Mouse (Mus musculus) right cerebral cortex, postnatal 14 days (tissue): ENCODE data around the gene C1qtnf5.

ENCODE experiments used
- DNase-seq: peaks from one replicate; pipeline ENCODE4 v3.0.0; 2022

The C1qtnf5 gene

GRCm38 (mm10) chr9:44079997-44080780 lies 26.9 kb upstream of the C1qtnf5 start:
- DNase-seq, result no peak

DNA sequence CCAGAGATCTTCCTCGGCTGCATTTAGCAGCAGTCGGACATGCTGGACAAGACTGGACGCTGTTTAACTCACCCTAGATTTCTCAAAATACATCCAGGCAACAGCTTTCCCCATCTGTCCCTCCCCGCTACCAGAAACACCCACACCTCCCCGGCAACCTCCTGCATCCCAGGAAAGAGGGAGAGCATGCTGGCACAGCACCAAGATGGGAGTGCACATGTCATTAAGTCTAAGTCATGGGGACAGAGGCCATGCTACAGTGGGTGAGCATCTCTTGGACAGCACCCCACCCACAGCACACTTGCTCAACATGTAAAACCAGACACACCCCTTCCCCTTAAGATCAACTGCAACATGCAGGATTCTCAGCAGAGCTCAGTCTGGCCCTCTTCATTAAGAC lies 26.1 kb upstream of the C1qtnf5 start:
- DNase-seq, result no peak

GRCm38 (mm10) chr9:44081581-44081980 lies 25.5 kb upstream of the C1qtnf5 start:
- DNase-seq, result no peak

DNA sequence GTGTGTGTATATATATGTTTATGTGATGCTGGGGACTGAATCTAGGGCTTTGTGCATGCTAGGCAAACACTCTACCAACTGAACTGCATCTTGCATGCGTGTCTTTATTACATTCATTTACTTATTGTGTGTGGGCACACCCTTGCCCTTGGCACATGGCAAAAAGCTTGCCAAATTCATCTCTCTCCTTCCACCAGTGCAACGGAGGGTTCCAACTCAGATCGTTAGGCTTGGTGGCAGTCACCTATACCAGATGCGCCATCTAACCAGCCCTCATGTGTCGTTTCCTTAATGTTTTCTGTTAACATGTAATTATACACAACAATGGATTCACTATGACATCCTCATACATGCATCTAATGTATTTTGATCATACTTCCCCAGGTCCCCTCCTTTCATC lies 24.8 kb upstream of the C1qtnf5 start:
- no peak for DNase-seq

DNA sequence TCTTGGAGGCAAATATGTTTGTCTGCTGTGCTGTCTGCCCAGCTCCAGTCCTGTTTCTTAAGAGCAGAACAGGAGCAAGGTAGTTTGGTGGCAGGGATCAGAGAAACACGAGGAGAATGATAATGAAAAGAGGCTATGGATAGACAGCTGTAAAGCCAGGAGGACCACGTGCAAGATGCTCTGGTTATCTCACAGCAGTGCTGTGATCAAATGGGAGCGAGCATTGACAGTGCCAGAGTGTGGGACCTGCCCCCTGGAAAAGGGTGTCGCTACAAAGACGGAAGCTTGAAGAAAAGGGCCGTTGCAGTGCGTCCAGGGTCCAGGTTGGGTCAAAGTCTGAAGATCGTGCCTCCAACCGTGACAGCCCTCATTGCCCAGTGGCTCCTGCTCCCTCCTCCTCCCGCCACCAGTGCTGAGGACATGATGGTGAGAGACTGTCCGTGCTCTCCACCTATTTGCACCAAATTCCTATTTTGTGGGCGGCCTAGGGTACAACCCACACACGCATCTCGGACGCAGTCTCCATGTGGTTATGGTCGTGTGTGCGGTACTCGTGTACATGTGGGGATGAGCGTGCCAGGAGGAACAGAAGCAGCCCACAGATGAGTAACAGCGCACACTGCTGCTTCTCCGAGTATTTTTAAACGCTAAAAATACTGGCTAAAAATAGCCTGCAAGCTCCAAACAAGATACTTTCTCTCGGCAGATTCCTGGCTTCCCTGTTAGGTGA lies 23.5 kb upstream of the C1qtnf5 start:
- no peak for DNase-seq

DNA sequence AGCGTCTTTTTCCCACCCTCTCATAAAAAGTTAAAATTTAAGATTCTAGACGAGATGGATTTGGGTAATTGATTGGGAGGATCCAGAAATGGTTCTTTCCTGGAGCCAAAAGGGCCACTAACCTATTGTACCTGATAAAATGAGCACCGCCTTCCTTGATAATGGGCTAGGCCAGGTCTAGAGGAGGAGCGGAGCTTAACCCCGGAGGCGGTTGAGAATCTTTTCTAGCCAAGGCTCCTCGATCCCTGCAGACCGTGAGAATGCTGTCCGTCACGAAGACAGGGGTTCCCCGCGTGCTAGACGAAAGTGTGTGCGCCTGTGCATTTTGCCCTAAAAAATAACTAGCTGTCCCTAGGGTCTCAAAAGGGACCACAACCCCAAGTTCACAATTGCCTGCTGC lies 22.8 kb upstream of the C1qtnf5 start:
- no peak for DNase-seq

DNA sequence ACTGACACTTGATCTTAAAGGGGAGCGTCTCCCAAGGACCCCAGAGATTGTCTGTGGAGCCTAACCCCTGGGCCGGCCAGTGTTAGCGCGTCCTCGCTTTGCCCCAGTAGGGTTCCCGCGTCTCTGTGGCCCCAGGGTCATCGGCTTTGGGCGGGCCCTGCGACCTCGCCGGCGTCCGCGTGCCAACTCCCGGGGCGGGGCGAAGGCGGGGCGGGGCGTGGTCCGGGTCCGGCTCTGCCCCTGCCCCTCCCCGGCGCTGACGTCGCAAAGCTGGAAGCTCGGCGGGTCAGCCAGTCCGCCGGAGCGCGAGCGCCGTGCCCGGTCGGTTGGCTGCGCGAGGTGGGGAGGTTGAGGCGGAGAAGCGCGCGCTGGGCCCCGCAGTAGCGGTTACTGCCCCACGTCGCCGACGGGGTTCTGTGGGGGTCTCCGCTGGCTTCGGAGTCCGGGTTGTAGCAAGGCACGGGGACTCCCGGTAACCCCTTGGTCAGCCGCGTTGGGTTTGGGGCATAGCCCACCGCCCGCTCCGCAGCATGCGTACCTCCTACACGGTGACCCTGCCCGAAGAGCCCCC lies 22.3 kb upstream of the C1qtnf5 start:
- peak; percentile 91 for DNase-seq

DNA sequence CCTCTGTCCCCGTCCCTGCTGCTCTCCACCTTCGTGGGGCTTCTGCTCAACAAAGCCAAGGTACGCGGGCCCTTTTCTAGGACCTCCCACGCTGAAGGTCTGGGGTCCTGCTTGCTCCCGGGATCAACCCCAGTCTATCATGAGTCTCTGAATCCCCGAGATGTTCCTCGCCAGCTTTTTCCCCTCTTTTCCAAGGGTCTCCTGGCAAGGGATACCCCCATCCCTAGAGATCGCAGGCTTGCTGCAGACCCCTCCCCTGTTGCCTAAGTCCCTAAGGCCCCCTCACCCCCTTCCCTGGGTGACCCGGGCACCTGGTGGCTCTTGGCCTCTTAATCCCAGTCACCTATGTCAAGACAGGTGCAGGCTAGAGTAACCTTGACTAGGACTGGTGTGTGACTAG lies 21.8 kb upstream of the C1qtnf5 start:
- no peak for DNase-seq

- DNase-seq, result no peak
Observed at GRCm38 (mm10) chr9:44085741-44086665, 21.0 kb upstream of the C1qtnf5 start.

- no peak for DNase-seq
Observed at GRCm38 (mm10) chr9:44086960-44087359, 20.1 kb upstream of the C1qtnf5 start.

GRCm38 (mm10) chr9:44087761-44088455 lies 19.1 kb upstream of the C1qtnf5 start:
- peak; percentile 63 for DNase-seq

GRCm38 (mm10) chr9:44088877-44089608 lies 18.0 kb upstream of the C1qtnf5 start:
- DNase-seq, result no peak

DNA sequence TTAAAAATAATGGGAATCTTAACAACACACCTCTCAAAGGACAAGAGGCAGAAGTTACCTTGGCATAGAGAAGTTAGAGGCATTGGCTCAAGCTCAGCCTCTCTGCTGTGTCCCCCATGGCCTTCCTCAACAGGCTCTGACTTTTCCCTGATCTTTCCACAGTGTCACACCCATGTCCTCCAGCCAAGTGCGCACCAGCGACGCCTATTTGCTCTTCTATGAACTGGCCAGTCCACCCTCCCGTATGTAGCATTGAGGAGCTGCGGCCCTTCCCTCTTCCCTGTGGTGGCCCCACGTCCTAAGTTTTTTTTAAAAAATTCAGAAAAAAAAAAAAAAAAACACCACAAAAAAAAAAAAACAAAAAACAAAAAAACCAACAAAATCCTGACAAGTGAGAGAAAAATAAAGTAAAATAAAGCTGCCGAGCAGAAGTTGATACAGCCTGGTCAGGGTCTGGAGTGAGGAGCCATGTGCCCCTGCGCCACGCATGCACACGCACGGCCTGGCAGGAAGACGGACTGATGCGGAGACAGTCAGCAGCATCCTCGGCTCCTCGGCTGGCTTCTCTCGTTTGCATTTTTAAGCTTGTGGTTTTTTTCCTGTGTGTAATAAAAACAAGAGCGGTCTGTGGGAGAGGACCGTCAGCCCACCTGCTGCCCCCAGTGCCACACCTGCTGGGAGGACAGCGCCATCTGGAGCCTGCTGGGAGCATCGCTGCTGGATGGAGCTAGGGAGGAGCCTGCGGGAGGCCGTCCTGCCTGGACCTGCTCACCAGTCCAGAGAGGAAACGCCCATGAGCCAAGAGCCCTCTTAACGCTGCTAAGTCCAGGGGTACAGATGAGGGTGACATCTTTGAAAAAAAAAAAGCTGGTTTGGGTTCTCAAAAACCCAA lies 13.2 kb upstream of the C1qtnf5 start:
- peak; percentile 87 for DNase-seq

DNA sequence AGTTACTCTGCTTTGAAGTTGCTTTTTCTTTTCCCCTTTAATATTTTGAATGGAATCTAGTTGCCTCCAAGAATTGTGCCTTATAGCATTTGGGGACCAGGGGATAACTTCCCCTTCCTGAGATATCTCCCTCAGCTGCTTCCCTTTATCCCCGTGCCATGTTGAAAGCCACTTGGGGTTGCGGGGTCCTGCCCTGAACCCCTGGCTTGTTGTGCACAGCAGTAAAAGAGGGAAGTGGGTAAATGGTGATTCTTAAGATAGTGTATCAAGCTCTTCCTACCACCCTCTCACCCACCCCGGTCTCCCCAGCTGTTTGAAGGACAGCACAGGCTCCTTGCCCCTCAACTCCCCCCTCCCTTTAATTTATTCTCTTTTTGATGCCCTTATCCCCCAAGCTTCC lies 12.3 kb upstream of the C1qtnf5 start:
- DNase-seq, result no peak

- DNase-seq, result no peak
Observed at GRCm38 (mm10) chr9:44095781-44096180, 11.3 kb upstream of the C1qtnf5 start.

- no peak for DNase-seq
Observed at GRCm38 (mm10) chr9:44096536-44096935, 10.5 kb upstream of the C1qtnf5 start.

GRCm38 (mm10) chr9:44101490-44101889 lies 5.6 kb upstream of the C1qtnf5 start, which contains the start of gene Mfrp:
Mfrp (plus strand) TSS chr9:44101729.
- DNase-seq, result no peak

DNA sequence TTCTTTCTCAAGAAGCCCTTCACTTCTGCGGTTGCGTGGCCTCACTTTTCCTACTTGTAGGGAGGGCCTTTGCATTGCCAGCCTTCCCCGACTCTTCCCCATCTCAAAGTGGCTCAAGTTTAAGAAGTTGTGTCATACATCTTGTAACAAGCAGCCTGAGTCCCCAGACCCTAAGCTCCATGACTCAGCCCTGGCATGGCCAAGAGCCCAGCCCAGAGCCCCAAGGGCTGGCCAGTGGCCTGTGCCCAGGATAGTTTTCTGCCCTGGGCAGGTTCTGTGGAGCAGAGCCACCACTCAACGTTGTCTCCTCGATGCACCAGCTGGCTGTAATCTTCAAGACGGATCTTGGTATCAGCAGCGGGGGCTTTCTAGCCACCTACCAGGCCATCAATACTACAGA lies 2.2 kb upstream of the C1qtnf5 start:
- DNase-seq, result no peak

- DNase-seq, result no peak
Observed at GRCm38 (mm10) chr9:44105781-44106180, 1.3 kb upstream of the C1qtnf5 start.

DNA sequence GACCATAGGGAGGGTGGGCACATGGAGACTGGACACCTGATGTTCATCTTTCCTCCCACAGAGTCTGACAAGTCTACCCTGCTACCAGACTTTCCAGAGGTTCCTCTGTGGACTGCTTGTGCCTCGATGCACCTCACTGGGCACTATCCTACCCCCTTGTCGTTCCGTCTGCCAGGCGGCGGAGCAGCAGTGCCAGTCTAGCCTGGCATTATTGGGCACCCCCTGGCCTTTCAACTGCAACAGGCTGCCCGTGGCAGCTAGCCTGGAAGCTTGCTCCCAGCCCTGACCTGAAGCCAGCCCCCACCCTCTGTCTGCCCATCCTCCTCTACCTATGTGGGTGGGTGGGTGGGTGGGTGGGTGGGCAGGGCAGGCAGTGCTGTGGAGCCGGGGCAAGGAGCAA lies 863 bp upstream of the C1qtnf5 start:
- DNase-seq, result no peak
